Mouse (Mus musculus): ENCODE measurements around the gene Ubqln4.
"Not testable (repeated sequence)": the region's sequence is repeated elsewhere in the genome, so short reads cannot be mapped to it uniquely, and the experiment has no call there.

Gene Ubqln4

GRCm38 (mm10) chr3:88566536-88567061 lies 13.0 kb downstream of the Ubqln4 start:
- no peak for DNase-seq (ENCODE audit: low read depth)

DNA sequence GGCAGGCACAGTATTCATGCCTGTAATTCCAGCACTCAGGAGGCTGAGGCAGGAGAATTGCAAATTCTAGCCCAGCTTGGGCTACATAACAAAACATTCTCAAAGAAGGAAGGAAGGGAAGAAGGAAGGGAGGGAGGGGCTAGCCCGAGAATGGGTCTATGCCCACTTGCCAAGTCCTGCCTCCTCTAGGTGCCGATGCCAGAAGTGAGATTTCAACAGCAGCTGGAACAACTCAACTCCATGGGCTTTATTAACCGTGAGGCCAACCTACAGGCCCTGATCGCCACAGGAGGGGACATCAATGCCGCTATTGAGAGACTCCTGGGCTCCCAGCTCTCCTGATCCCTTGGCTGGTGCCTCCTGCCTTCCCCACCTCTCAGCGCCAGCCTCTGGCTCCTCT lies 14.3 kb downstream of the Ubqln4 start:
- DNase-seq (ENCODE audit: low read depth) = no peak

GRCm38 (mm10) chr3:88568615-88569014 lies 15.1 kb downstream of the Ubqln4 start:
- no peak for DNase-seq (ENCODE audit: low read depth)

DNA sequence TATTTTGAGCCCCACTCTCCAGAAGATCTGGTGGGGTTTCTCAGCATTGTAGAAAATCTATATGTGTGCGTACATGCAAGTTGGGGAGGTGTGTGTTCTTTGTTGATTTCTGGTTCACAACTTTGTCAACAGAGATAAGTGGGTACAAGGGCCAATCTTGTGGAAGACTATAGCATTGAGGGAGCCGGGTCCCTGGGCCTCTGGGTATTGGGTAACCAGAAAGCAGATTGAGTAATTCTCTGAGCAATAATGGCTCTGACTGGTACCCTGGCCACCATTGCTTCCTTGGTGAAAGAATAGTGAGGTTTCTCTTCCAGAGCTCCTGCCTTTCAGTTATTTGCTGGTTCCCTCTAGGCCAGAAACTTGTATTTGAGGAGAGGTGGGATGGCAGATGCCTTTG lies 15.5 kb downstream of the Ubqln4 start:
- no peak for DNase-seq (ENCODE audit: low read depth)

DNA sequence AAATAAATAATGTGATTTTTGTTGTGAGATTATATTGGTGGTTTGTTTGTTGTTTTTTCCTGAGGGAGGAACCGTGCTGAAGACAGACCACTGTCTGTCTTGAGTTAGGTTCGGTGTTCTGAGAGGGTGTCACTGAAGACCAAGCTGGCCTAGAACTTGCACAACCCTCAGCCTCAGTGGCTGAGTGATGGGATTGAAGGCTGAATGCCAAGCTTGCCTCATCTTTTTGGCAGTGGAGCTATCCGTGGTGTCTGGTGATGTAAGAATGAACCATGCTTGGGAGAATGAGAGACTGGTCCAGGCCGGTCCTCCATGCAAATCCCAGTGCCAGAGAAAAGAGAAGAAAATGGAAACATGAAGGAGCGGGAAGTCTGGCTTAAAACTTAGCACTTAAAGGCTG lies 16.1 kb downstream of the Ubqln4 start:
- no peak for DNase-seq (ENCODE audit: low read depth)

- DNase-seq (ENCODE audit: low read depth) = no peak
Measured at GRCm38 (mm10) chr3:88570341-88570740, 16.8 kb downstream of the Ubqln4 start.

DNA sequence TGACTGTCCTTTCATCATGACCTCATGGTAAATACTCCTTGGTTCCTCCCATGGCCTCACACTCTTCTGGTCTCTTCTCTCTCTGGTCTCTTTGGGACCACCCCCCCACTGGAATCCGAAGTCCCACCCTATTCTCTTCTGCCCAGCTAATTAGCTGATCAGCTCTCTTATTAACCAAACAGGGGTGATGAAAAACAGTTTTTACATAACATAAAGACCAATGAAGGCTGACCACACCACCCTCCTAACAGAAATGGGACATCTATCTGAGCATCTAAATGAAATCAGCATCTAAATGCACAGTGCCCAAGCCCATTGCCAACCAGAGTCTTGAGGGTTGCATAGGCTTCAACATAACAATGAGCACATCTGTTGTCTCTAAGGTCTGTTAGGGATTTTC lies 18.3 kb downstream of the Ubqln4 start:
- no peak for DNase-seq (ENCODE audit: low read depth)

- DNase-seq (ENCODE audit: low read depth) = no peak
Measured at GRCm38 (mm10) chr3:88572835-88573234, 19.3 kb downstream of the Ubqln4 start.

GRCm38 (mm10) chr3:88573810-88574209 lies 20.3 kb downstream of the Ubqln4 start:
- DNase-seq (ENCODE audit: low read depth) = no peak

DNA sequence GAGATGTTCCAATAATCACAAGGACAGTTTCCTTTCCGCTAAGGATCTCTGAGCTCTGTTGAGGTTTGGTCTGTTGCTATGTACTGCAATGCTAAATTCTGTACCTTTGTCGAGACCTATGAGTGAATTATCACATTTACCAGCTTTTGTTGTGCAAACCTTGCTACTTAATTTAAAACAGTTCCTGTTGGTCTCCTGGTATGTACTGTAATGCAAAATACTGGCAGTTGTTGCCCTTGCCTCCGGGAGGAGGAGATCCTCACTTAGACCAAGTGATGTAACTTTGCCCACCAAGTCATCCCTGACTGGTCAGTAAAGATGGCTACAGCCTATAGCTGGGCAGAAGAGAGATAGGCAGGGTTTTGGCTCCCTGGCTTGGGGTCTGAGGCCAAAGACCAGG lies 22.0 kb downstream of the Ubqln4 start, which contains the start of gene Ssr2:
Ssr2 (plus strand) TSS at position 337 of the 400 bp plus-strand sequence.
- no peak for DNase-seq (ENCODE audit: low read depth)

- not testable (repeated sequence) for DNase-seq (ENCODE audit: low read depth)
Measured at GRCm38 (mm10) chr3:88577846-88578245, 24.3 kb downstream of the Ubqln4 start.

DNA sequence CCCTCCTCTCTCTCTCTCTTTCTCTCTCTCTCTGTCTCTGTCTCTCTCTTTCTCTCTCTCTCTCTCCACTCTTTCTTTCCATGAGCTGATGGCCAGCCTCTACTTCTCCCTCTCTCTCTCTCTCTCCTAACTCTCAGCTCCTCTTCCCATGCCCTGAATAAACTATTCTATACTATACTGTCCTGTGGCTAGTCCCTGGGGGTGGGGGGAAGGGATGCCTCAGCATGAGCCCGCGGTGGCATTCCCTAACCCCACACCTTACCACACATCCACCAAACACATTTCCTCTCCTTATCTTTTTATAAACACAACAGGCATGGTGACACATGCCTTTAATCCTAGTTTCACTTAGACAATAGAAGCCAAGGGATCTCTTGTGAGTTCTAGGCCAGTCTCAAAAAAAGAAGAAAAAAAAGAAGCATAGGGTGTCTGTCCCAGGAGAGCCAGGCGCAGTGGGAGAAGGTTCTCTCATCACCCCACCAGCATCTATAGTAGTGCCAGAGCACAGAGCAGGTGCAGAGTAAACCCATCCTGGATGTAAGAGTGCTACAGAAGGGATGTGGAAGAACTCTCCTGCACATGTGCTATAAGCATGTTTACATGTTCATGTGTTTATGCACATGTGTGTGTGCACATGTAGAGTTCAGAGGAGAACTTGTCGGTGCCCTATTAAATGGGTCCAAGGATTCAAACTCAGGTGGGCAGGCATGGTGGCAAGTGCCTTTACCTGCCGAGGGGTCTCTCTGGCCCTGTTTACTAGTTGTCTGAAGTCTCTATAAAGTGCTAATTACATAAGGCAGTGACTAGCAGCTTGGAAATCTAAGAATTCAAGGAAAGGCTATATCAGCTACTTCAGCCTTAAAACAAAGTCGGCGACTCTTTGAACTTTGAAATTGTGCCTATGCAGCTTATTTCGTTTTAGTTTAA lies 25.2 kb downstream of the Ubqln4 start:
- DNase-seq (ENCODE audit: low read depth) = no peak

GRCm38 (mm10) chr3:88579454-88580117 lies 26.0 kb downstream of the Ubqln4 start:
- peak; percentile 83 for DNase-seq (ENCODE audit: low read depth)

DNA sequence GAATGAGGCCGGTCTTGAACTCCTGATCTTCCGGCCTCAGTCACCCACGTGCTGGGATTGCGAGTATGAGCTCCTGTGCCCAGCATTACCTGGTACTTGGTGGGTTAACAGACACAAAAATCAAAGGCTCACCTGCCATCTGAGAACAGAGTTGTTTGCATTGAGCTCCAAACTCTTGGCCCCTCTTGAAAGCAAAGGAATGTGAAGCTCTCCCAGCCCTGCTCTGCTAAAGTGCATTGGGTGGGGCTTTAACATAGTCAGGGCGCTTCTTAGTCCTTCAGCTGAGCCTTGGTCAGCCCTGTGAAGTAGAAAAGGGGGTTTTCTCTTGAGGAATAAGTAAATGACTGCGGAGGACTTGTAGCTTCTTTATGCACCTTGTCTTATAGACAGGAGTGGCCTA lies 32.2 kb downstream of the Ubqln4 start:
- DNase-seq (ENCODE audit: low read depth) = no peak

DNA sequence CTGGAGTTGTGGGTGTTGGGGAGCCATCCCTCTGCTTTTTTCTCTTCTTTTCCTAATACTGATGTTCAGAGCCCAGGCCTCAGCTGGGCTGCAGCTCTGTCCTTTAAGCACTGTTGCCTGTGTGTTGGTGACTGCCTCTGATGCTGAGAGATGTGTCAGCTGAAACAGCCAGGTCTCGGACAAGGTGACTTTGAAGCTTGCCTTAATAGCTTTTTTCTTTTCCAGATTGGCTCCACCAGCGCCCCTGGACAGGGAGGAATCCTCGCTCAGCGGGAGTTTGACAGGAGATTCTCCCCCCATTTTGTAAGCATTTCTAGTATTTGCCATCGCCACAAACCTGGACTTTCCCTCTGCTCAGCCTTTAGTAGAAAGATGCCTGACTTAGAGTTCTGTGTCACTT lies 33.1 kb downstream of the Ubqln4 start:
- no peak for DNase-seq (ENCODE audit: low read depth)

DNA sequence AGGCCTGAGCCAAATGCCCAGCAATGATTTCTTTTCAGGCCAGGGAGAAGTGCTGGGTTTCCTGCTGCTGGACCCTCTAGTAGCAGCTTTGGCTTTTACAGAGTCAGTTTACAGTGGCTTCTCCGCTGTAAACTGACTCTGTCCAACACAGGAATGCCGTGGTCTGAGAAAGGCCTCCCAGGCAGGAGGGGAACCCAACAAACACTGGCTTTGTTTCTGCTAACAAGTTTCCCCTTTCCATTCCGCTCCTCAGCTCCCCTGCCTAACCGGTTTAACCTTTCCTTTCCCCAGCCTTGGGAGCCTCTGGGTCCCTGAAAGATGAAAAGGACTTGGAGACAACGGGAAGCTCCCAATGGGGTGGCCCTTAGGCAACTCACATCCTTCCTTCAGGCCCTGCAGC lies 36.7 kb downstream of the Ubqln4 start:
- DNase-seq (ENCODE audit: low read depth) = no peak

- DNase-seq (ENCODE audit: low read depth) = no peak
Measured at GRCm38 (mm10) chr3:88591044-88591443, 37.5 kb downstream of the Ubqln4 start.

DNA sequence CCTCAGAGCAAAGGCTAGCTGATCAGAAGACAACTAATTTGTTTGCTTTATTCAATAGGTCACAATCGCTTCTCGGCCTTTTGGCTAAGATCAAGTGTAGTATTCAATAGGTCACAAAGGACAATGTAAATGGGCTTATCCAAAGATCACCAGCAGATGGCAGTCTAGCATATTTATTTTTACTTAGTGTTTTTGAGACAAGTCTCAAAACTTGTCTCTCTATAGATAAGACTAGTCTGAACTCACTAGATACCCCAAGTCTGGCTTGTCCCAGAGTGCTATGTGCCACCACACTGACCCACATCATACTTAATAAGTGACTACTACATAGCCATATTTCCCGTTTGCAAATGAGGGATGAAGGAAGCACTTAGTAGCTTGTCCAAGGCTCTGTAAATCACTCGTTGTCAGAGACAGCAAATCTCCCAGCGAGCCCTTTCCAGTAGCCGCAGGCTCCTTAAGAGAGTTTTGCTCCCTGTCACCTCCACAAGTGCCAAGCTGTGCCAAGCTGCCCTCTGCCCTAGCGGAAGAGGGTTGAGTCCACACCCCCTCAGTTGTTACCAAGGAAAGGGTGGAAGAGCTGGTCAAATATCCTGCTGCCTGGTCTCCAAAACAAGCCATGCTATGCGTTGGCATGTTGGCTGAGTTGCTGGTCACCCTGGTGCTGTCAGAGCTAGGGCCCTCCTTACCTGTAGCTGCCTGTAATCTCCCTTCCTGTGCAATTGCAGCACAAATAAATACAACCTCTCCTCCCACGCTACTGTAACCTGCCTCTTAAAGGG lies 38.6 kb downstream of the Ubqln4 start:
- DNase-seq (ENCODE audit: low read depth) = peak; percentile 85

DNA sequence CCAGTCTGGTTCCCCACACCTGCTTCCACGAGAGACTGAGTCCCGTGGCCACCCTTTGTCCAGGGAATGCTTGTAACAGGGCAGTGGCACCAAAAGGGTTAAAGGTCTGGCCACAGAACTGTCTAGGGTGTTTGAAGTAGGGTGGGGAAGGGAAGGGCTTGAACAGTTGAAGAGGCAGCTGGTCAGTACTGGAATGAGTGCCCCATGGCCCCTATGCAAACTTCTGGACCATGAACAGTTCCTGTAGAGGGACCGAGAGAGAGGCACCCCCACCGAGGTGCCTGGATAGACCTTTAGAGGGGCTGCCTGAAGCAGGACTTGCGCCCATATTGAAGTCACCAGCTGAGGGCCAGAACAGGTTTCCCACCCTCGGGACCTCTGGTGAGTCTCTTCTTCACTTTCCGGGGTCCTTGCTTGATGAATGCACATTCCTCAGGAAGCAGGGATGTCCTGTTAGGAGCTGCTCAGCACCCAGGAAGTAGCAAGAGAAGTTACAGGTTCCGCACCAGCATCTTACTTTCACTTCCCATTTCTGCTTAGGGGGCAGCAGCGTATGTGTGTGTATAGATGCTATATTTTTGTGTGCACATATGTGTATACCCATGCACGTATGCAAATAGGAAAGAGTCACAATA lies 39.5 kb downstream of the Ubqln4 start:
- DNase-seq (ENCODE audit: low read depth) = no peak

DNA sequence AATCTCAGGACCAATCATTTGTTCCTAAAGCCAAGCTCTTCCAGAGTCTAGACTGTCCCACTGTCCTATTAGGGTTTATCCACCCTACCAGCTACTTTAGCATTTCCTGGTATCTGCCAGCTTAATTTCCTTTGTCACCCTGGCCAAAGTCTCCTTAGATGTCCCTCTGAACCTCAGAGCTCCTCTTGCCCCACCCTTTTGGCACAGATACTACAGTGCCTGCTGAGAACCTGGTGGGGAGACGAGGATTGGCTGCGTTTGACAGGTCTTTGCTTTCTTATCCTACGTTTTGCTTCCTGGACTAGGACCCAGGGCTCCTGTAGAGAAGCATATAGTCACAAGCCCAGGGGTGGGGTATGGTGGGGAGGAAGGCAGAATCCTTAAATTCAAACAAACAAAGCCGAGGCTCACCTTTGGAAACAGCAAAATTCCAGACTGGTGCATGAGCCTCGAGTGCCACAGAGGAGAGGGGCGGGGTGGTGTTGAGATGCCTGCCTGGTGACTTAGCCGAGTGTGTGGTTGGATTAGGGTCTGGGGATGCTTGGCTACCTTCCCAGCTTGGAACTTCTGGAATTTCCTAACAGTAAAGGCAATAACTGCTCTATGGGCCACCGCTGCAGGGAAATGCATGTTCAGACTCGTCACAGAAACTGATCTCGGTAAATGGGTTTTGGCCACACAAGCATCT lies 40.5 kb downstream of the Ubqln4 start:
- DNase-seq (ENCODE audit: low read depth) = no peak

GRCm38 (mm10) chr3:88596547-88596946 lies 43.0 kb downstream of the Ubqln4 start:
- not testable (repeated sequence) for DNase-seq (ENCODE audit: low read depth)
